Mouse (Mus musculus): Measurements from ENCODE around the gene Shc2. TPM values are rescaled to one million over a fixed set of nuclear protein-coding genes. Genes with fewer than 3 reads are reported as not detected.

Shc2 gene
- total and polyA plus RNA-seq, 3 experiments = 0.05 TPM; not detected in 2

DNA sequence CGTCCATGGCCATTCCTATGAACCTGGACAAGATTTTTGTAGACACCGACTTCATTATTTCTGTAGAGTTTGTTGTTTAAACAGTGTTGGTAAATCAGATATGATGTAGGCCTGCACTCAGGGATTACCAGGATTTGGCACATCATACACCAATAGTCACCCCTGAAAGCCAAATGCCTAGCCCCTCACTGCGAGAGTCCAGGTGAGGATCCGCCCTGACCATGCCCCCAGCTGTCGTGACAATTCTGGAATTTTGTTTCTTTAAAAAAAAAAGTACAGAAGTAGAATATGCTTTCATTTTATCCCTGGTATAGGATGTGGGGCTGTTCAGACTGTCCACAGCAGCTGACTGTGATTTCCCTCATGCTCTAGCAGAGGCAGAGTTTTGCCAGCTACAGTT lies 67.8 kb downstream of the Shc2 start:
- Histone ChIP-seq H3K4me1 (ENCODE audit: insufficient read depth, low read depth, low read length) (no peaks in the 10 kb centered on the region), H3K9me3 (replicated peaks) (no peaks in the 10 kb centered on the region), H3K36me3 (replicated peaks) (no peaks in the 10 kb centered on the region), H3K27me3 (ENCODE audit: insufficient read depth, low read length) (no peaks in the 10 kb centered on the region), H3K4me3 (ENCODE audit: low read depth, low read length) (no peak overlapping the region)
- no peak for TF ChIP-seq POLR2AphosphoS5 (IDR thresholded peaks at IDR 0.05; ENCODE audit: insufficient replicate concordance, low read depth, low read length)
- TF ChIP-seq GATA2 (IDR thresholded peaks at IDR 0.05; ENCODE audit: borderline replicate concordance, low read depth, low read length) = no peak
- TF ChIP-seq GATA1 (IDR thresholded peaks at IDR 0.05; ENCODE audit: borderline replicate concordance, low read length) = no peak
- TF ChIP-seq CTCF (IDR thresholded peaks at IDR 0.05; ENCODE audit: low read depth, low read length) = no peak
- TF ChIP-seq TAL1 (conservative IDR thresholded peaks at IDR 0.05; ENCODE audit: low read depth, low read length) = no peak
- ATAC-seq (ENCODE audit: extremely low read depth, insufficient number of reproducible peaks, low FRiP score, poor library complexity, severe bottlenecking) (no peak), DNase-seq (ENCODE audit: low spot score) (no peak)

Other genes with a start within 250 kb of the Shc2 start
Only the 20 nearest of the 23 such genes appear.
- not detected in 2 replicates for gene Vmn2r83, start 169.2 kb downstream of the Shc2 start, total RNA-seq (2014; fragmentation: Nextera tagmentation)
- gene Vmn2r83, start 169.2 kb downstream of the Shc2 start, total RNA-seq (2017) = 0.05 and 0.06 TPM in 2 replicates
- gene Vmn2r83, start 169.2 kb downstream of the Shc2 start, polyA plus RNA-seq (2012) = not detected in 2 replicates
- not detected in 2 replicates for gene Plpp2, start 104.1 kb downstream of the Shc2 start, total RNA-seq (2014; fragmentation: Nextera tagmentation)
- gene Plpp2, start 104.1 kb downstream of the Shc2 start, total RNA-seq (2017) = 0.06 TPM in 1 of 2 replicates, not detected in the other
- 0.21 and 0.23 TPM in 2 replicates for gene Plpp2, start 104.1 kb downstream of the Shc2 start, polyA plus RNA-seq (2012)
- not detected in 2 replicates for gene Mier2, start 82.7 kb downstream of the Shc2 start, total RNA-seq (2014; fragmentation: Nextera tagmentation)
- gene Mier2, start 82.7 kb downstream of the Shc2 start, total RNA-seq (2017) = not detected in 2 replicates
- gene Mier2, start 82.7 kb downstream of the Shc2 start, polyA plus RNA-seq (2012) = 0.05 TPM in 1 of 2 replicates, not detected in the other
- not detected in 2 replicates for gene Theg, start 50.6 kb downstream of the Shc2 start, total RNA-seq (2014; fragmentation: Nextera tagmentation)
- 0.17 TPM in 1 of 2 replicates, not detected in the other for gene Theg, start 50.6 kb downstream of the Shc2 start, total RNA-seq (2017)
- gene Theg, start 50.6 kb downstream of the Shc2 start, polyA plus RNA-seq (2012) = not detected in 2 replicates
- not detected in 2 replicates for gene C2cd4c, start 23.9 kb downstream of the Shc2 start, total RNA-seq (2014; fragmentation: Nextera tagmentation)
- gene C2cd4c, start 23.9 kb downstream of the Shc2 start, total RNA-seq (2017) = 0.06 TPM in 1 of 2 replicates, not detected in the other
- not detected in 2 replicates for gene C2cd4c, start 23.9 kb downstream of the Shc2 start, polyA plus RNA-seq (2012)
- not detected in 2 replicates for gene Odf3l2, start 7.8 kb upstream of the Shc2 start, total RNA-seq (2014; fragmentation: Nextera tagmentation)
- gene Odf3l2, start 7.8 kb upstream of the Shc2 start, total RNA-seq (2017) = 0.11 TPM in 1 of 2 replicates, not detected in the other
- not detected in 2 replicates for gene Odf3l2, start 7.8 kb upstream of the Shc2 start, polyA plus RNA-seq (2012)
- gene Madcam1, start 26.6 kb upstream of the Shc2 start, total RNA-seq (2014; fragmentation: Nextera tagmentation) = not detected in 2 replicates
- gene Madcam1, start 26.6 kb upstream of the Shc2 start, total RNA-seq (2017) = not detected in 2 replicates
- not detected in 2 replicates for gene Madcam1, start 26.6 kb upstream of the Shc2 start, polyA plus RNA-seq (2012)
- 13.9 and 20.2 TPM in 2 replicates for gene Tpgs1, start 31.5 kb upstream of the Shc2 start, total RNA-seq (2014; fragmentation: Nextera tagmentation)
- gene Tpgs1, start 31.5 kb upstream of the Shc2 start, total RNA-seq (2017) = 11.6 and 15.5 TPM in 2 replicates
- gene Tpgs1, start 31.5 kb upstream of the Shc2 start, polyA plus RNA-seq (2012) = 78.0 and 91.9 TPM in 2 replicates
- gene Cdc34, start 44.3 kb upstream of the Shc2 start, total RNA-seq (2014; fragmentation: Nextera tagmentation) = 81.7 and 86.7 TPM in 2 replicates
- 132 and 136 TPM in 2 replicates for gene Cdc34, start 44.3 kb upstream of the Shc2 start, total RNA-seq (2017)
- 492 and 603 TPM in 2 replicates for gene Cdc34, start 44.3 kb upstream of the Shc2 start, polyA plus RNA-seq (2012)
- gene Gzmm, start 51.1 kb upstream of the Shc2 start, total RNA-seq (2014; fragmentation: Nextera tagmentation) = not detected in 2 replicates
- gene Gzmm, start 51.1 kb upstream of the Shc2 start, total RNA-seq (2017) = 0.33 and 0.46 TPM in 2 replicates
- 0.19 and 0.28 TPM in 2 replicates for gene Gzmm, start 51.1 kb upstream of the Shc2 start, polyA plus RNA-seq (2012)
- 742 and 832 TPM in 2 replicates for gene Bsg, start 66.6 kb upstream of the Shc2 start, total RNA-seq (2014; fragmentation: Nextera tagmentation)
- gene Bsg, start 66.6 kb upstream of the Shc2 start, total RNA-seq (2017) = 308 and 330 TPM in 2 replicates
- 872 and 1,137 TPM in 2 replicates for gene Bsg, start 66.6 kb upstream of the Shc2 start, polyA plus RNA-seq (2012)
- gene Hcn2, start 78.7 kb upstream of the Shc2 start, total RNA-seq (2014; fragmentation: Nextera tagmentation) = 0.29 TPM in 1 of 2 replicates, not detected in the other
- 0.11 and 0.17 TPM in 2 replicates for gene Hcn2, start 78.7 kb upstream of the Shc2 start, total RNA-seq (2017)
- 0.27 and 0.47 TPM in 2 replicates for gene Hcn2, start 78.7 kb upstream of the Shc2 start, polyA plus RNA-seq (2012)
- 44.5 and 50.5 TPM in 2 replicates for gene Polrmt, start 108.7 kb upstream of the Shc2 start, total RNA-seq (2014; fragmentation: Nextera tagmentation)
- 16.7 and 17.1 TPM in 2 replicates for gene Polrmt, start 108.7 kb upstream of the Shc2 start, total RNA-seq (2017)
- 45.3 and 45.5 TPM in 2 replicates for gene Polrmt, start 108.7 kb upstream of the Shc2 start, polyA plus RNA-seq (2012)
- gene Fgf22, start 117.2 kb upstream of the Shc2 start, total RNA-seq (2014; fragmentation: Nextera tagmentation) = not detected in 2 replicates
- gene Fgf22, start 117.2 kb upstream of the Shc2 start, total RNA-seq (2017) = 0.44 TPM in 1 of 2 replicates, not detected in the other
- not detected in 2 replicates for gene Fgf22, start 117.2 kb upstream of the Shc2 start, polyA plus RNA-seq (2012)
- gene Rnf126, start 129.0 kb upstream of the Shc2 start, total RNA-seq (2014; fragmentation: Nextera tagmentation) = 109 and 129 TPM in 2 replicates
- gene Rnf126, start 129.0 kb upstream of the Shc2 start, total RNA-seq (2017) = 23.5 and 25.2 TPM in 2 replicates
- gene Rnf126, start 129.0 kb upstream of the Shc2 start, polyA plus RNA-seq (2012) = 353 and 382 TPM in 2 replicates
- not detected in 2 replicates for gene Fstl3, start 139.4 kb upstream of the Shc2 start, total RNA-seq (2014; fragmentation: Nextera tagmentation)
- 0.12 and 0.22 TPM in 2 replicates for gene Fstl3, start 139.4 kb upstream of the Shc2 start, total RNA-seq (2017)
- gene Fstl3, start 139.4 kb upstream of the Shc2 start, polyA plus RNA-seq (2012) = 0.05 TPM in 1 of 2 replicates, not detected in the other
- not detected in 2 replicates for gene Prss57, start 153.0 kb upstream of the Shc2 start, total RNA-seq (2014; fragmentation: Nextera tagmentation)
- gene Prss57, start 153.0 kb upstream of the Shc2 start, total RNA-seq (2017) = 0.05 TPM in 1 of 2 replicates, not detected in the other
- gene Prss57, start 153.0 kb upstream of the Shc2 start, polyA plus RNA-seq (2012) = not detected in 2 replicates
- not detected in 2 replicates for gene Palm, start 155.7 kb upstream of the Shc2 start, total RNA-seq (2014; fragmentation: Nextera tagmentation)
- 0.11 and 0.17 TPM in 2 replicates for gene Palm, start 155.7 kb upstream of the Shc2 start, total RNA-seq (2017)
- 0.42 and 0.44 TPM in 2 replicates for gene Palm, start 155.7 kb upstream of the Shc2 start, polyA plus RNA-seq (2012)
- gene Misp, start 183.1 kb upstream of the Shc2 start, total RNA-seq (2014; fragmentation: Nextera tagmentation) = not detected in 2 replicates
- gene Misp, start 183.1 kb upstream of the Shc2 start, total RNA-seq (2017) = 0.33 TPM in 1 of 2 replicates, not detected in the other
- gene Misp, start 183.1 kb upstream of the Shc2 start, polyA plus RNA-seq (2012) = not detected in 2 replicates
- 333 and 387 TPM in 2 replicates for gene Ptbp1, start 216.5 kb upstream of the Shc2 start, total RNA-seq (2014; fragmentation: Nextera tagmentation)
- 168 and 190 TPM in 2 replicates for gene Ptbp1, start 216.5 kb upstream of the Shc2 start, total RNA-seq (2017)
- 1,117 and 1,292 TPM in 2 replicates for gene Ptbp1, start 216.5 kb upstream of the Shc2 start, polyA plus RNA-seq (2012)